Mouse (Mus musculus): ENCODE measurements around the gene Gm11564. TPM values are rescaled to one million over a fixed set of nuclear protein-coding genes. Genes with fewer than 3 reads are reported as not detected.
"Not testable (repeated sequence)": the region's sequence is repeated elsewhere in the genome, so short reads cannot be mapped to it uniquely, and the experiment has no call there.

Gm11564 gene
- total RNA-seq (2015; ENCODE audit: low replicate concordance) (not detected in 2 replicates), total RNA-seq (2017; ENCODE audit: low replicate concordance) (not detected in 2 replicates)

DNA sequence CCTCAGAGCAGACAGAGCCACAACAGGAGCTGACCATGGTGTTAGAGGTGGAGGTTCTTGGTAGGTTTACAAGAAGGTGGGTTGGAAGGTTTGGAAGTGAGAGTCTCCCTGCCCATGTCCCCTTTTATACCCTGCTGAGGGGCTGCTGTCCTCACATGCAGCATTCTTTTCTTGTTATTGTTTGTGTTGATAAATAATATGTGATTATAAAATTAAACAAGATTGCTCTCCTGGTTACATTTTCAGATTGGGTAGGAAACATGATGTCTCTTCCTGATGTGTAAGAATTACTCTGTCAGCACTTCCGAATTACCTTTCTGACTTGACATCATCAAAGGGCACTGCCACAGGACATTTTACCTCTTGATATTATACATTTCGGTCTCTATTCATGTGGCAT lies at the start of gene Gm11564:
Gene Gm11564 (minus strand): TSS at position 101 of the 400 bp plus-strand sequence.
- not testable (repeated sequence) for ATAC-seq (replicated peaks; ENCODE audit: low FRiP score, poor library complexity, severe bottlenecking)

GRCm38 (mm10) chr11:99864176-99864575 lies 48.7 kb upstream of the Gm11564 start, which contains the start of gene Gm11559:
Gene Gm11559, plus strand, starts transcription at chr11:99864476.
- ATAC-seq (replicated peaks; ENCODE audit: low FRiP score, poor library complexity, severe bottlenecking), result not testable (repeated sequence)

DNA sequence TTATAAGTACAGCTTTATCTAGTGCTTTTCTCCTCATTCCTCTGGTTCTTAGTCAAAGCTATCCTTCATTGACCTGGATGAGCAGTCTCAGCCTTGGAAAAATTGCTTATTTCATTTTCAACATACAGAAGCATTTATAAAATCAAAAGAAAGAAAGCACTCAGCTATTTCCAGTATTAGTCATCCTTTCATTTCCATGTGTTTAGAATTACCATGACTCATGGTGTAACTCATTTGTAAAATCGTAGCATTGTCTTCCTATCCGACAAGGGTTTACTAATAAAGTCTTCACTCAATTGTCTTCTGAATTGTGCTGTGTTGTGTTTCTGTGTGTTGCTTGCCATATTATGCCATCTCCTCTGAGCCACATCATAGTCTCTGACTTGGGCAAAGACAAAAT lies 43.3 kb upstream of the Gm11564 start:
- ATAC-seq (replicated peaks; ENCODE audit: low FRiP score, poor library complexity, severe bottlenecking), result no peak

DNA sequence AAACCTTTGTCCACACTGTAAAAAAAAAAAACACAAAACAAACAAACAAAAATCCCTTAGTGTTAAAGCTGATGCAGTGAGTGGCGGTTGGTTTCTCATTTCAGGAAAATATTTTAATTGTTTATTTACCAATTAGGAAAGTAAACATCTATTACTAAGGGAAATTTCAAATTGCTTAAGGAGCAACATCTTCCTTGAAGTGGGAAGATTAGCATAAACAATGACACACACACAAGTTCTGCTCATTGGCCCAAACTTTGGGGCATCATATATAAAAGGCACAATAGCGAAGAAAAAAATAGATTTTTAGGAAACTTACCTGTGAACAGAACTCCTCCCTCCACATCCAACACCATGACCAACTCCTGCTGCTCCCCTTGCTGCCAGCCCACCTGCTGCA lies 42.2 kb upstream of the Gm11564 start, which contains the start of gene Gm11568:
Gene Gm11568 (plus strand): TSS at position 301 of the 400 bp plus-strand sequence.
- ATAC-seq (replicated peaks; ENCODE audit: low FRiP score, poor library complexity, severe bottlenecking), result no peak

- ATAC-seq (replicated peaks; ENCODE audit: low FRiP score, poor library complexity, severe bottlenecking), result no peak
These were observed 38.7 kb upstream of the Gm11564 start for GRCm38 (mm10) chr11:99854121-99854520.

DNA sequence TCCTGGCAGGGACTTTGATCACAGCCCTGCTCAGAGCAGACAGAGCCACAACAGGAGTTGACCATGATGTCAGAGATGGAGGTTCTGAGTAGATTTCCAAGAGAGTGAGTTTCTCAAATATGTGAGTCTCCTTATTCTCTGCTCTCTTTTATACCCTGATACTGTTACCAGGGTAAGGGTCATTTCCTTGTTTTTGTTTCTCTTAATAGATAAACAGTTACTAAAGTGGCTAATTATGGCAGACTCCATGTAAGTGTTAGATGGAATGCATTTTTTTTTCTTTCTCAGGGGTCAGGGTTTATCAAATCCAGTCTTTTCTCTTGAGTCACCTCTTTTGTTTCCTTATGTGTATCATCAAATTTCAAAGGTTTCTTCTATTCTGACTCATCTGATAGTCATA lies 36.0 kb upstream of the Gm11564 start, which contains the start of gene Krtap4-16:
Gene Krtap4-16 (minus strand): TSS at position 101 of the 400 bp plus-strand sequence.
- ATAC-seq (replicated peaks; ENCODE audit: low FRiP score, poor library complexity, severe bottlenecking), result no peak

GRCm38 (mm10) chr11:99846746-99847145 lies 31.3 kb upstream of the Gm11564 start:
- no peak for ATAC-seq (replicated peaks; ENCODE audit: low FRiP score, poor library complexity, severe bottlenecking)

- ATAC-seq (replicated peaks; ENCODE audit: low FRiP score, poor library complexity, severe bottlenecking), result no peak
These were observed 26.7 kb upstream of the Gm11564 start for GRCm38 (mm10) chr11:99842185-99842584.

DNA sequence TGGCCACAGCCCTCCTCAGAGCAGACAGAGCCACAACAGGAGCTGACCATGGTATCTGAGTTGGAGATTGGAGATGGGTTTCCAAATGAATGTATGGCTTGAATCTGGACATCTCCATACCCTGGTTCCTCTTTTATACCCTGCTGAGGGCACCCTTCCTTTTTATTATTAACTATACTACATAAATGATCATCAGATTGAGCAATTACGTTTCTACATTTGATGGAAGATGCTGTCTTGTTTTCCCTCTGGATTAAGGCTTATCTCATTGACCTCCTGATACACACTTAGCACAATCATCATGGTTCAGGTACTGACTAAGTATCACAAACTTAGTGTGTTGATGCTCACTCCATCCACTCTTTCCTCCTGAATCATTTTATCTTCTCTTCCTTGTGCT lies 22.5 kb upstream of the Gm11564 start, which contains the start of gene 2300003K06Rik:
Gene 2300003K06Rik (minus strand): TSS at position 101 of the 400 bp plus-strand sequence.
- ATAC-seq (replicated peaks; ENCODE audit: low FRiP score, poor library complexity, severe bottlenecking), result no peak

- ATAC-seq (replicated peaks; ENCODE audit: low FRiP score, poor library complexity, severe bottlenecking), result not testable (repeated sequence)
These were observed 5.7 kb downstream of the Gm11564 start, which contains the start of gene Krtap4-13 for GRCm38 (mm10) chr11:99809792-99810191. Gene Krtap4-13, minus strand, starts transcription at chr11:99809892.

GRCm38 (mm10) chr11:99804346-99804745 lies 11.1 kb downstream of the Gm11564 start, which contains the start of gene Gm11554:
Gene Gm11554, minus strand, starts transcription at chr11:99804446.
- not testable (repeated sequence) for ATAC-seq (replicated peaks; ENCODE audit: low FRiP score, poor library complexity, severe bottlenecking)

DNA sequence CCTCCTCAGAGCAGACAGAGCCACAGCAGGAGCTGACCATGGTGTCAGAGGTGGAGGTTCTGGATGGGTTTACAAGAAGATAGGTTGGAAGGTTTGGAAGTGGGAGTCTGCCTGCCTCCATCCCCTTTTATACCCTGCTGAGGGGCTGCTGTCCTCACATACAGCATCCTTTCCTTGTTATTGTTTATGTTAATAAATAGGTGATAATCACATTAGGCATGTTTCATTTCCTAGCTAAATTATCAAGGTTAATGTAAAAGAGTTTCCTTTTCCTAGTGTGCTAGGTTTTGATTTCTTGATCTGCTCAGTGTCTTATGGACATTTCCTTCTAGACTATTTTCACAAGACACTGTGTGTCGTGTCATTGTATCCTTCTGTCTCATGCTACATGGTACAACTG lies 16.6 kb downstream of the Gm11564 start, which contains the start of gene Gm11569:
Gene Gm11569 (minus strand): TSS at position 101 of the 400 bp plus-strand sequence.
- ATAC-seq (replicated peaks; ENCODE audit: low FRiP score, poor library complexity, severe bottlenecking), result not testable (repeated sequence)

GRCm38 (mm10) chr11:99793367-99793766 lies 22.1 kb downstream of the Gm11564 start, which contains the start of gene Gm11596:
Gene Gm11596, minus strand, starts transcription at chr11:99793467.
- no peak for ATAC-seq (replicated peaks; ENCODE audit: low FRiP score, poor library complexity, severe bottlenecking)

- ATAC-seq (replicated peaks; ENCODE audit: low FRiP score, poor library complexity, severe bottlenecking), result not testable (repeated sequence)
These were observed 30.6 kb downstream of the Gm11564 start, which contains the start of gene Krtap4-9 for GRCm38 (mm10) chr11:99784900-99785299. Gene Krtap4-9, plus strand, starts transcription at chr11:99785200.

DNA sequence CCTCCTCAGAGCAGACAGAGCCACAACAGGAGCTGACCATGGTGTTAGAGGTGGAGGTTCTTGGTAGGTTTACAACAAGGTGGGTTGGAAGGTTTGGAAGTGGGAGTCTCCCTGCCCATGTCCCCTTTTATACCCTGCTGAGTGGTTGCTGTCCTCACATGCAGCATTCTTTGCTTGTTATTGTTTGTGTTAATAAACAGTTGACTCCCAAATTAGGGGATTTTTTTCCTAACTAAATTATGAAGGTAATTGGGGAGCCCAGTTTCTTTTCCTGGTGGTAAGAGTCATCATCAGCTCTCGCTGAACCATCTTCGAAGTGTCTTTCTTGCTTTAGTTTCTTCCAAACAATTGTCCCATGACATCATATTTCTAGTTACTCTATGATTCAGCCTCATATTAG lies 34.9 kb downstream of the Gm11564 start, which contains the start of gene Krtap4-8:
Gene Krtap4-8 (minus strand): TSS at position 101 of the 400 bp plus-strand sequence.
- ATAC-seq (replicated peaks; ENCODE audit: low FRiP score, poor library complexity, severe bottlenecking), result no peak

DNA sequence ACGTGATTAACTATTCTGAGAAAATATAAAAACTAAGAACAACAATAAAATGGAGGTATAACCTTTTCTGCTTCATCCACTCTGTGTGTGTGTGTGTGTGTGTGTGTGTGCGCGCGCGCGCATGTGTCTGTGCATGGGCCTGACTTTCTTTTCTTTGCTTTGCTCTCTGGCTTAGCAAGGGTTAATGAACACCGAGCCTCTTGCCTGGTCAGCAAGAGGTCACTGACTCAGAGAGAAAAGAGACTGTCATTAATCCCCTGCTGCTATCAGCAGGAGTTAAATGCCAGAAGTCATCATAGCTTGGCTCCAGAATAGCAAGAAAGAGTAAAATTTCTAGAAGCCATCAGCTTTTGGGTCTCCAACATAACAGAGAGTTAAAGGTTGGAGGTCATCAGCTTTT lies 37.1 kb downstream of the Gm11564 start:
- ATAC-seq (replicated peaks; ENCODE audit: low FRiP score, poor library complexity, severe bottlenecking), result no peak

- not testable (repeated sequence) for ATAC-seq (replicated peaks; ENCODE audit: low FRiP score, poor library complexity, severe bottlenecking)
These were observed 42.7 kb downstream of the Gm11564 start, which contains the start of gene Gm11595 for GRCm38 (mm10) chr11:99772813-99773212. Gene Gm11595, minus strand, starts transcription at chr11:99772913.

DNA sequence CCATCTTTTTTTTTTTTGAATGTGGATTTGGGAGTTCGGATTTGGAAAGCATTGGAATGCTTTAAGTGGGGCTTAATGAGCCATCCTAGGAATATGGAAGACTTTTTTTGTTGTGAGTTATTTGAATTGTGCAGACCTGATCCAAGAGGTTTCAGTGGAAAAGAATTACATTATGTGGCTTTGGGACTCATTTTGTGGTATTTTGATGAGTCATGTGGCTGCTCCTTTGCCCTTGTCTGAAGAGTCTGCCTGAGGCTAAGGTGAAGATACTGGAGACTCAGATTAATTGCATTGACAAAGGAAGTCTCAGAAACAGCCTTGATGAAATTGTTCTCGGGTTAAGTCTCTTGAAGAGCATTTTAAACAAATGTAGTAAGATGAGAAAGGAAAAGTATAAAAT lies 47.1 kb downstream of the Gm11564 start:
- no peak for ATAC-seq (replicated peaks; ENCODE audit: low FRiP score, poor library complexity, severe bottlenecking)

Measured in erythroid progenitor cell, adult 5-6 weeks (primary cell).